Mouse (Mus musculus) stomach, embryonic 15.5 days (tissue): ENCODE measurements around the gene Cphx2. TPM values are rescaled to one million over a fixed set of nuclear protein-coding genes. Genes with fewer than 3 reads are reported as not detected.
"Not testable (repeated sequence)": the region's sequence is repeated elsewhere in the genome, so short reads cannot be mapped to it uniquely, and the experiment has no call there.

Experiments used
- ATAC-seq: fragments of 200-750 bp; cut with Nextera tagmentation; 2 replicates; pipeline ENCODE4 v1.8.0; 2017; ENCODE audit warnings: low read depth, moderate number of reproducible peaks, moderate TSS enrichment; ENCODE audit not compliant: insufficient read depth, low FRiP score
- H3K27ac ChIP-seq: fragments of 300-500 bp; sonication (generic); 2 replicates; pipeline ENCODE4 v1.5.1; 2015; ENCODE audit warnings: mild to moderate bottlenecking, inconsistent platforms
- H3K27me3 ChIP-seq: fragments of 300-500 bp; sonication (generic); replicated peaks from 2 replicates; pipeline ENCODE4 v1.6.1; 2015; ENCODE audit warnings: inconsistent platforms
- H3K36me3 ChIP-seq: fragments of 300-500 bp; sonication (generic); 2 replicates; pipeline ENCODE4 v1.6.1; 2015; ENCODE audit warnings: inconsistent platforms
- H3K4me1 ChIP-seq: fragments of 300-500 bp; sonication (generic); 2 replicates; pipeline ENCODE4 v1.6.1; 2015; ENCODE audit warnings: inconsistent platforms
- H3K4me2 ChIP-seq: fragments of 300-500 bp; sonication (generic); 2 replicates; pipeline ENCODE4 v1.6.1; 2015; ENCODE audit warnings: mild to moderate bottlenecking, inconsistent platforms
- H3K4me3 ChIP-seq: fragments of 300-500 bp; sonication (generic); replicated peaks from 2 replicates; pipeline ENCODE4 v1.5.1; 2015; ENCODE audit warnings: inconsistent platforms
- H3K9ac ChIP-seq: fragments of 300-500 bp; sonication (generic); 2 replicates; pipeline ENCODE4 v1.6.1; 2015; ENCODE audit warnings: inconsistent platforms
- H3K9me3 ChIP-seq: fragments of 300-500 bp; sonication (generic); 2 replicates; pipeline ENCODE4 v1.6.1; 2016; ENCODE audit warnings: inconsistent platforms
- WGBS: fragments of 180-500 bp; shearing (Covaris S2); methylation state at CpG from one replicate; pipeline ENCODE4 v1.1.7; 2015; 5-methylcytosine and 5-hydroxymethylcytosine counted together
- polyA plus RNA-seq: library from polyadenylated mRNA; unstranded; fragments of >200 nt; fragmentation: Nextera tagmentation; extraction: Ambion mirVana; gene quantifications from 2 replicates; pipeline ENCODE4 v1.2.1, GENCODE M21; 2015

Cphx2 gene
- polyA plus RNA-seq, 1 experiment from 2014 or later, result not detected

DNA sequence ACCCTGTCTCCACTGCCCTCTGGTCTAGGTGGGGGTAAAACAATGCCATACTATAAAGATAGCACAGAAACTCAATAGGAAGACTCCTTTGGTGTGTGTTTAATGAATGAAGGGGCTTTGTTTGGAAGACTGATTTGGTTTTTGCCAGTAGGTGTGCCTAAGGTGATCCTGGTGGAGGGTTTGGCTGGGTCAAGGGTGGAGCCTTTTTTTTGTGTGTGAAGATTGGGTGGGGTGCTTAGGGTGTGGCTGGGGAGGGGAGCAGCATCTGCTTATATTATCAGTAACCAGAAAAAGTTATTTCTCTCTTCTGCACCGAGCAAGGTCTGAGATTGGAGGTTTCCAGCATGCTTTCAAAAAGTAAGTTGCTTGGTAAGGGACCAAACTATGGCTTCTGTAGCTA is 681 bp downstream of the Cphx2 start, which contains the start of gene Cphx3:
Gene Cphx3, plus strand, starts transcription at position 301 of the 400 bp plus-strand sequence.
- ATAC-seq, H3K27ac ChIP-seq, H3K4me3 ChIP-seq, H3K9me3 ChIP-seq, H3K4me2 ChIP-seq, H3K4me1 ChIP-seq, H3K36me3 ChIP-seq, H3K9ac ChIP-seq, H3K27me3 ChIP-seq: not testable (repeated sequence)
- no CpG with 5 or more reads among the region's 1 CpGs for WGBS

GRCm38 (mm10) chr14:26097622-26098021 is 16.3 kb downstream of the Cphx2 start:
- whole genome bisulfite sequencing, result no CpG with 5 or more reads among the region's 3 CpGs
- H3K4me2 ChIP-seq, H3K27ac ChIP-seq, H3K4me3 ChIP-seq, H3K36me3 ChIP-seq, ATAC-seq, H3K27me3 ChIP-seq, H3K4me1 ChIP-seq, H3K9me3 ChIP-seq, H3K9ac ChIP-seq: not testable (repeated sequence)

DNA sequence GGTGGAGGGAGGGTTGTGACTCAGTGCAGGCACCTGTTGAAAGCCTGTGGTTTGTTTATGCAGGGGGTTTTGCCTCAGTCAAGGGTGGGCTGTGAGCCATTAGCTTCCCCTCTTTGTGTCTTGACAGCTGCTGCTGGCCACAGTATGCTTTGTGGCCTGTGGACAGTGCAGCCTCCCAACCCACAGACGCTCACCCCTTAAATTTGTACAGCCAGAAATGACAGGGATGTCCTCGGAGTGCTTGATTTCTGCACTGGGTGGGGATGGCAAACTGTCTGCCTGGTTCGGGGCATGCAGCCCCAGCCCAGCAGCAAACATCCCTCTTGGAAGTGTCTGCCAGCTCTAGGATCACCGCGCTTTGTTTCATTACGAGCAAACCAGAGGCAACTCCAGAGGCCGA is 36.8 kb downstream of the Cphx2 start, which contains the start of gene Duxbl2:
Gene Duxbl2, plus strand, starts transcription at position 200 of the 400 bp plus-strand sequence.
- H3K4me3 ChIP-seq, H3K9ac ChIP-seq, H3K36me3 ChIP-seq, H3K27me3 ChIP-seq, H3K9me3 ChIP-seq, H3K4me1 ChIP-seq, H3K4me2 ChIP-seq, H3K27ac ChIP-seq: not testable (repeated sequence)
- WGBS, result no CpG with 5 or more reads among the region's 7 CpGs
- ATAC-seq, result peak; percentile 18; the same call in 1 of the 2 replicates

- H3K9me3 ChIP-seq, H3K4me3 ChIP-seq, H3K4me1 ChIP-seq, H3K9ac ChIP-seq, H3K27ac ChIP-seq, H3K36me3 ChIP-seq, H3K27me3 ChIP-seq, H3K4me2 ChIP-seq: not testable (repeated sequence)
- no CpG with 5 or more reads among the region's 18 CpGs for WGBS
- peak; percentile 35; the same call in 1 of the 2 replicates for ATAC-seq
These were observed 37.3 kb downstream of the Cphx2 start for GRCm38 (mm10) chr14:26118550-26119000.

GRCm38 (mm10) chr14:26119095-26119494 is 37.8 kb downstream of the Cphx2 start:
- H3K4me1 ChIP-seq, ATAC-seq, H3K27me3 ChIP-seq, H3K27ac ChIP-seq, H3K4me2 ChIP-seq, H3K9me3 ChIP-seq, H3K9ac ChIP-seq, H3K36me3 ChIP-seq, H3K4me3 ChIP-seq: not testable (repeated sequence)
- no CpG with 5 or more reads among the region's 7 CpGs for WGBS

Other genes starting within 250 kb of the Cphx2 start
- gene Anxa11, start 239.4 kb upstream of the Cphx2 start, polyA plus RNA-seq, result 44.6 and 46.8 TPM in 2 replicates
- gene Plac9a, start 178.4 kb upstream of the Cphx2 start, polyA plus RNA-seq, result 0.48 and 2.3 TPM in 2 replicates
- 4.4 and 7.3 TPM in 2 replicates for gene Tmem254a, start 153.8 kb upstream of the Cphx2 start, polyA plus RNA-seq
- 0.18 and 0.67 TPM in 2 replicates for gene Cphx1, start 143.2 kb upstream of the Cphx2 start, polyA plus RNA-seq
- gene Duxbl1, start 102.9 kb upstream of the Cphx2 start, polyA plus RNA-seq, result 2.0 and 2.3 TPM in 2 replicates
- 37.8 and 56.2 TPM in 2 replicates for gene Gm9780, start 38.8 kb upstream of the Cphx2 start, polyA plus RNA-seq
- 49.1 and 66.8 TPM in 2 replicates for gene Tmem254c, start 14.2 kb upstream of the Cphx2 start, polyA plus RNA-seq
- not detected in 2 replicates for gene Cphx3, start 781 bp downstream of the Cphx2 start, polyA plus RNA-seq
- gene Duxbl2, start 36.8 kb downstream of the Cphx2 start, polyA plus RNA-seq, result 0.73 and 1.6 TPM in 2 replicates
- 40.8 and 46.1 TPM in 2 replicates for gene Plac9b, start 101.0 kb downstream of the Cphx2 start, polyA plus RNA-seq
- 42.2 and 54.3 TPM in 2 replicates for gene Tmem254b, start 125.5 kb downstream of the Cphx2 start, polyA plus RNA-seq
- gene Duxbl3, start 176.4 kb downstream of the Cphx2 start, polyA plus RNA-seq, result 0.82 and 1.8 TPM in 2 replicates